Mouse (Mus musculus) adrenal gland, adult 10 weeks (tissue): Measurements from ENCODE around the gene Gm4214. TPM values are rescaled to one million over a fixed set of nuclear protein-coding genes. Genes with fewer than 3 reads are reported as not detected.

ENCODE experiments used
- polyA plus RNA-seq: library from polyadenylated mRNA; stranded (reverse); fragments of 350-450 nt; fragmentation: Illumina TruSeq; extraction: RNeasy Lipid Tissue Mini Kit (QIAGEN cat#74804); gene quantifications from one replicate; pipeline ENCODE4 v1.2.3, GENCODE M21; 2014; ENCODE audit warnings: low read depth, low replicate concordance

Gm4214 gene
- polyA plus RNA-seq, result not detected

DNA sequence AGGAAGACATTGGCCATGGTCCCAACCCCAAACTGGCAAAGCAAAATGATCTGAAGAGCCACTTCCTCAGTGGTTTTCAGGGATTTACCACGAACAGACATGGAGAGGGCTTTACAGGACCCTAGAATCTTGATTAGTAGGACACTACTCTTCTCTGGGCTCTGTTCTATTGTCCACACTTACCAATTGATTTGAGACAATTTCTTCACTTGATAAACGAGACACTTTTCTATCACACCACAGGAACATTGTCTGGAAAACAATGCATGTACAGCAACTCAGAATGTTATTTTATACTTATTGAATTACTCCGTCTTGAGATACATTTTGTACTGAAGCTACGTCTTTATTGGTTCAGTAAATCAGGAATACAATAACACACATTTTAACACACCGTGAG is at the start of gene Gm4214:
Gene Gm4214 (minus strand): TSS at position 101 of the 400 bp plus-strand sequence.

GRCm38 (mm10) chr7:23019823-23020222 is 35.4 kb upstream of the Gm4214 start, which contains the start of gene Gm4216:
TSS of gene Gm4216 (minus strand) at chr7:23019923.

Other genes starting within 250 kb of the Gm4214 start
- gene Vmn1r157, start 223.0 kb downstream of the Gm4214 start, polyA plus RNA-seq, result not detected
- gene Vmn1r158, start 193.9 kb downstream of the Gm4214 start, polyA plus RNA-seq, result not detected
- gene Vmn1r159, start 141.1 kb downstream of the Gm4214 start, polyA plus RNA-seq, result not detected
- gene Vmn1r160, start 113.4 kb downstream of the Gm4214 start, polyA plus RNA-seq, result not detected
- not detected for gene Gm4216, start 35.2 kb upstream of the Gm4214 start, polyA plus RNA-seq
- gene Vmn1r163, start 70.9 kb upstream of the Gm4214 start, polyA plus RNA-seq, result not detected
- not detected for gene Gm8720, start 82.8 kb upstream of the Gm4214 start, polyA plus RNA-seq
- not detected for gene Gm10662, start 159.8 kb upstream of the Gm4214 start, polyA plus RNA-seq
- not detected for gene Vmn1r165, start 232.7 kb upstream of the Gm4214 start, polyA plus RNA-seq